Mouse (Mus musculus) adipocyte (in vitro differentiated cells): ENCODE data around the gene Sgip1.

Experiments used
- DNase-seq: peaks from one replicate; pipeline ENCODE4 v3.0.0-alpha.2; 2016; ENCODE audit warnings: low spot score

The Sgip1 gene

GRCm38 (mm10) chr4:102899683-102900082 lies 158.6 kb downstream of the Sgip1 start:
- DNase-seq: no peak

GRCm38 (mm10) chr4:102900166-102900565 lies 159.1 kb downstream of the Sgip1 start:
- DNase-seq: no peak

- no peak for DNase-seq
Observed at GRCm38 (mm10) chr4:102907843-102908427, 166.8 kb downstream of the Sgip1 start.

GRCm38 (mm10) chr4:102910191-102910590 lies 169.1 kb downstream of the Sgip1 start:
- DNase-seq: no peak

- DNase-seq: no peak
Observed at GRCm38 (mm10) chr4:102913176-102913575, 172.1 kb downstream of the Sgip1 start.

- DNase-seq: peak; percentile 14
Observed at GRCm38 (mm10) chr4:102913700-102914327, 172.7 kb downstream of the Sgip1 start.

- no peak for DNase-seq
Observed at GRCm38 (mm10) chr4:102918191-102918590, 177.1 kb downstream of the Sgip1 start.

GRCm38 (mm10) chr4:102929491-102929890 lies 188.4 kb downstream of the Sgip1 start:
- DNase-seq: no peak

GRCm38 (mm10) chr4:102930679-102931078 lies 189.6 kb downstream of the Sgip1 start:
- no peak for DNase-seq

- DNase-seq: no peak
Observed at GRCm38 (mm10) chr4:102940266-102940665, 199.2 kb downstream of the Sgip1 start.

- no peak for DNase-seq
Observed at GRCm38 (mm10) chr4:102940738-102941137, 199.6 kb downstream of the Sgip1 start.

GRCm38 (mm10) chr4:102944325-102944724 lies 203.2 kb downstream of the Sgip1 start:
- no peak for DNase-seq

GRCm38 (mm10) chr4:102952476-102952875 lies 211.4 kb downstream of the Sgip1 start:
- no peak for DNase-seq

- no peak for DNase-seq
Observed at GRCm38 (mm10) chr4:102955294-102955956, 214.3 kb downstream of the Sgip1 start.

GRCm38 (mm10) chr4:102959409-102959808 lies 218.3 kb downstream of the Sgip1 start:
- no peak for DNase-seq

GRCm38 (mm10) chr4:102964174-102964573 lies 223.1 kb downstream of the Sgip1 start:
- no peak for DNase-seq

- DNase-seq: no peak
Observed at GRCm38 (mm10) chr4:102967811-102968210, 226.7 kb downstream of the Sgip1 start.

GRCm38 (mm10) chr4:102969599-102969998 lies 228.5 kb downstream of the Sgip1 start:
- DNase-seq: no peak

GRCm38 (mm10) chr4:102971159-102971558 lies 230.1 kb downstream of the Sgip1 start:
- DNase-seq: no peak

GRCm38 (mm10) chr4:102972071-102972470 lies 231.0 kb downstream of the Sgip1 start:
- no peak for DNase-seq

- DNase-seq: no peak
Observed at GRCm38 (mm10) chr4:102974172-102974571, 233.1 kb downstream of the Sgip1 start.

GRCm38 (mm10) chr4:102976290-102977275 lies 235.5 kb downstream of the Sgip1 start:
- no peak for DNase-seq
